Mouse (Mus musculus) common myeloid progenitor, adult 5-6 weeks (primary cell): Measurements from ENCODE around the gene BC005537. TPM values are rescaled to one million over a fixed set of nuclear protein-coding genes. Genes with fewer than 3 reads are reported as not detected.
"Not testable (repeated sequence)": the region's sequence is repeated elsewhere in the genome, so short reads cannot be mapped to it uniquely, and the experiment has no call there.

ENCODE experiments used
- ATAC-seq: replicated peaks from 2 replicates; pipeline ENCODE4 v1.8.0; 2016; ENCODE audit warnings: low read depth, mild to moderate bottlenecking, moderate TSS enrichment, inconsistent platforms; ENCODE audit not compliant: poor library complexity, severe bottlenecking
- total RNA-seq: library from RNA; stranded (forward); fragments of 200-1000, 187-1606 nt; gene quantifications from 2 replicates; pipeline ENCODE4 v1.2.3, GENCODE M21; 2017

The BC005537 gene
- total RNA-seq, 1 experiment from 2014 or later: 86.8 TPM

DNA sequence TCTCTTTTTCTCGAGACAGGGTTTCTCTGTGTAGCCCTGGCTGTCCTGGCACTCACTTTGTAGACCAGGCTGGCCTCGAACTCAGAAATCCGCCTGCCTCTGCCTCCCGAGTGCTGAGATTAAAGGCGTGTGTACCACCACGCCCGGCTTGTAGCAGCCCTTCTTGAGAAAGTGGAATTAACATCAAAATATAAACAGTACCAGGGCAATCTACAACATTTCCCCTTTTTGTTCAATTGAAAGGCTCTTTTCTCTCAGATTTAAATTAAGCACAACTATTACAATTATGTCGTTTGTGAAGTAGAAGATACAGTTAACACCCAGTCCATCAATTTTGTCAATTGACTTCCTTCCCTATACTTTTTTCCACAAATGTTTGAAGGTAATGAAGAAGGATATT, 36.3 kb downstream of the BC005537 start:
- ATAC-seq: not testable (repeated sequence)

DNA sequence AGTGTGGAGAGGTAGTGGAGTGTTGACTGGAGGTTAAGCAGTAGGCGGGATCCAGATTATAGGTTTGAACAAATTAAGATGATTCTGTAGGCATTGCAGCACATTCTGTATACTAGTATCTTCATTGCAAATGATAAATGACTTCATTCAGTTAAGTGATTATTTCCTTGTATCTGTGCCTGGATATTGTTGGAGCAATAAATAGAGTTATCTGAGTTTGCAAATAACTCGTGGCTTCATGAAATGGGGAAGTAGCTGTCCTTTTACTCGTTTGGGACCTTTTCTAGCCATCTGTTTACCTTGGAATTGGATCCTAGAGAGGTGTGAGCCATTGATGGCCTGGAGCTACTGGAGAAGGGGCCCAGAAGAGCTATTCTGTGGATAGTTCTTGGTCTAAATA, 38.4 kb downstream of the BC005537 start:
- no peak for ATAC-seq

DNA sequence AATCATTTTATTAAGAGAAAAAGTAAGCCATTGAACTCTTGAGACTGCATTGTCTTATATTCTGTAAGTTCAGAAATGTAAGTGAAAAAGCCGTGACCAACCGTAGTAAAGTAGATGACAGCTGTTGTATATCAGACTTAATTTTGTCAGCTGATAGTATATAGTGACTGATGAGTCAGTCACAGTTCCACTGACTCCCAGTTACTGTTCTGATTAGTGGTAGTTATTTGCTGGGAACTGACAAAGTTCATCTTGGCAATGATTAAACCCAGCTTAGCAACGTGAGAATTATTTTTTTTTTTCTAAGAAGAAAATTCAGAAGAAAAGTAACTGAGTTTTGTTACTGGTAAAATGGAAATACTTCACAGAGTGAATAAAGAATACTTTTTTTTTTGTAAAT, 40.2 kb downstream of the BC005537 start:
- ATAC-seq: no peak

DNA sequence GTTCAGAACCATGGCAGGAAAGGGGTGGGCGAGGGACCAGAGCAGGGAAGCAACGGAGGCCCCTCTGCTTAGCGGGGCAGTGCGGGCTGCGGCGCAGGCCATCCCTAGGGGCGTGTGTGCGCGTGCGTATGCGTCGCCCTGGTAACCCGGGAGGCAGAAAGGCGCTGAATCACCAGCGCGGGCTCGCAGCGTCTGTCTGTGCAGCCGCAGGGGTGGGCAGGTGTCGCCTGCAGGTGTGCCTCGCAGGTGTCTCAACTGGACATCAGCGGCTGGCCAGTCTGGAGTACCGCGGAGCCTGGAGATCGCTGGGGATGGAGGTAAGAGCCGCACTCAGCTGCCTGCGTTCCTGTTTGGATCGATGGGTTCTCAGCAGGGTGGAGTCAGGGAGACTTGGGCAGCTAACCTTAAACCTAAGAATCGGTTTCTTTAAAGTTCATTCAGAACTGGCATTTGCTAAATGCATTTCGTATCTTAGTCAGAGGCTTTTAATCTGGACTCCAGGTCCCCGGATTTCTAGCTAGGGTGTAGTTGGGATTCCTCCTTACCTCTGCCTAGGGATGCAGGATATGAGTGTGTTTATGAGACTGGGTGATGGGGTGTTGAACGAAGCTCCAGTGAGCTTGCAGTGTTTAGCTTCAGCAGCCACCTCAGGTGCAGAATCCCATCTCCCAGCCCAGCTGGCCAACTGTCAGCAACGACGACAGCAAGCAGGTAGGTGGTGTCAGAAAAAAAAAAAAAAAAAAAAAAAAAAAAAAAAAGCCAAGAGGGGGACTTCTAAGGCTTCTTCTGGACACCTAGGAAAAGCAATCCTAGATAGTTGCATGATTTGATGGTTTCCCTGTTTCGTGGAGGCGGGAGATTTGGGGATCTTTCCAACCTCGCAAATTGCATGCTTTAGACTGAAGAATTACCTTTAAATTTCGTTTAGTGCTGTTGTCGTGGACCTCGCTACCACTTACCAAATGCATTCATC, 43.8 kb downstream of the BC005537 start, which contains the start of gene D130043K22Rik:
Gene D130043K22Rik (plus strand): TSS at position 153 of the 973 bp plus-strand sequence.
- peak; percentile 65 for ATAC-seq

DNA sequence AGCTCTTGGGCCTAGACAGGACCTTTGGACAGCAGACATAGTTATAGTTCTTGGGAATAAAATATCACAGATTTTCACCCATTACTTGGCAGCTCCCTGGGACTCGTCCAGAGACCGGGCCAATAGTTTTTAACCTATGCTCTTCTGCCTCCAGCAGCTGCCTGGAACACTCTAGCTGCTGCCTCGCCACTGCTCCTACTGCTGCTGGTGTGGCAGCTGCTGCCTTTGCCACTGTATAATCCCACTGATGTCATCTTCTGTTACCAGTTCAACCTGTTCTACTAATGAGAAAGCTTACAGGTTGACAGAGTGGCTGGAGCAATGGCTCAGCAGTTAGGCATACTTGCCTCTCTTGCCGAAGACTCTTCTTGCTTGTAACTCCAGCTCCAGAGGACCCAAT, 47.9 kb downstream of the BC005537 start:
- no peak for ATAC-seq

DNA sequence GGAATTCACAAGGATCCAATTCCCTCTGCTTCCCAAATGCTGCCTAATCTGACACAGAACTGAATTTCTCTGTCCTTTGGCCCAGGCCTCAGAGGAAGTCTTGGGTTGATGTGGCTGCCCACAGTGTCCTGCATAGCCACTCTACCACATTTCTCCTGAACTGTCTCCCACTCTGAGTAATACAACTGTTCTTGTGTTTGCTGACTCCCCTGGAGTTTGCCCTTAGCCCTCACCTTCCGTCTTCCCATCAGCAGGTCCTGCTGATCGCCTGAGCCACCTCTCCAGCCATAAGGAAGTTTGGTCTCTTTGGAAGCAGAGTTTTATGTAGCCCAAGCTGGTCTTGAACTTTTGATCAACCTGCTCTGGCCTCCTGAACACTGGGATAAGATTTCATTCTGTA, 50.5 kb downstream of the BC005537 start:
- no peak for ATAC-seq

DNA sequence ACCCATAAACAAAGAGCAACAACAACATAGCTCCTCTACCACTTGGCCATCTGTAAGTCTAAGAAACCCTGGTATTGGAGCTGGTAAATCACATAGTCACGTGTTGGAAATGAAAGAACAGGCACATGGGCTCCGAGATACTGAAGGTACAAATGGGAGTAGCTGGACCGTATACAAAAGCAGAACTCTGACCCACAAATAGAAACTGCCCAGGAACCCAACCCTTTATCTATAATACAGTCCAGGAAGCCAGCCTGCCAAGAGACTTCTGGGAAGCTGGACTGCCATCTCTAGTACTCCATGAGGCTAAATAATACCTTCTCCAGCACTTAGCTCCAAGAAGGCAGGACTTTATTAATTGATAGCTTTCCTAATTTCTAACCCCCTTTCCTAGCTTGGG, 51.1 kb downstream of the BC005537 start:
- ATAC-seq: no peak

DNA sequence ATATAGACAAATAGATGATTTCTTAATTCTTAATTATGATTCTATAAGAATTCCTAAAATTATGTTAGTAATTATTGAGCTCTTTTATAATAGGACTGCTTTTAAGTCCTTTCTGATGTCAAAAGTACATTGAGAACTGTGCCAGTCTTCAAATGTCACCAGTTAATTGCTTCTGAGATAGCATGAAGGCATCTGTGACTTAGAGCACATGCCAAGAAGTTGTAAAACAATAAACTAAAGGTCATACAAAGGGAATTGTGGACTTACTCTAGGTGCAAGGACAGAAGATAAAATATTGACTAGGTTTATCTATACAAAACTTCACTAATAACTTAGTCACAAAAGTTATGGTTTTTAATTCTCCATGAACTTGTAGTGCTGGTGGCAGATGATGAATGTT, 57.7 kb downstream of the BC005537 start:
- ATAC-seq: no peak

DNA sequence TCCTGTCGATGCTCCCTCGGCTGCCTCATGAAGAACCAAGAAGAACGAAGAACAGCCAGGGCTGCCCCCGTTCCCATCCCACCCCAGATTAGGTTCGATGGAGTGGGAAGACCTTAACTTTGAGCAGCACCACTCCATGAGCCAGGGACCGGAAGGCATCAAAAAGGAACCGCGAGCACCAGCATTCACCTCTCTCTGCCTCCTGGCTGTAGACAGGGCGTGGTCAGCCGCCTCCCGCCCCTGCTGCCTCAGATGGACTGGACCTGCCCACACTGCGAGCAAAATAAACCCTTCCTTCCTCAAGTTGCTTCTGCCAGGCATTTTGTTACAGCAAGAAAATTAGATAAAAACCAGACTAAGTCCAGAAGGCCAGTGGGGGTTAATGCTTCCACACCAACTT, 59.6 kb downstream of the BC005537 start:
- ATAC-seq: no peak

DNA sequence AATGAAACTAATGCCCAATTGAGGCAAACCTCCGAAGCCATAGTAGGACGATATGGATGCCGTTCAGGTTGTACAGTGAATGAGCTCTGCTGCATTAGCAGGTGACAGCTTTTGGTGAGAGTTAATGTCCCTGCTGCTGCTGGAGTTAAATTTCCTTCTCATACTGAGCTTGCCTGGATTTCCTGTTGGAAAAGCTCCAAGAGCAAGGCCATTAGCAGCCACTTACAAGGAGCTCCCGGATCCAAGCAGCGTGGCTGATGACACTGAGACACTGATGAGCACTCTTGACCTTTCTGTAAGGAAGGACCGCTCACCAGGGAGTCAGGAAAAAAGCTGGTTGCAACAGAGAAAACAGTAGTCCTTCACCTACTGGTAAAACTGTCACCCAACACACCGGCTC, 60.6 kb downstream of the BC005537 start:
- ATAC-seq: no peak

DNA sequence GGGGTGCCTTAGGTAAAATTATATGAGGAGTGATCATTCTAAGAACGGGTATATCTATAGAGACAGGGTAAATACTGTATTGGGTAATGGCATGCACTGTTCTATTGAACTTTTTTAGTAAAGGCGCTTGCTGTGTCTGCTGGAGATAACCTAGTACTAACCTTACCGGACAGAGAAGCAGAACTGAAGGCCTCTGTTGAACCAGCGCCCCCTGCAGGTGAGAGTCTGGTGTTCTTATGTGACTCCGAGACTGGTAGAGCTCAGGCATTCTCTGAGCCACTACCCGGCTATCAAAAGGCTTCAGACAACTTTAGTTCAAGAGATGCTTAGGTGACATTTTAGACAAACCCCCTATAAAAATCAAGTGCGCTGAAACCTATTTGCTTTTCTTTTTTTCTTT, 61.1 kb downstream of the BC005537 start:
- ATAC-seq: 0 out of 2 replicates have a peak, but pooled peaks have one; percentile 50

Other genes with a start within 250 kb of the BC005537 start
- 57.2 and 64.6 TPM in 2 replicates for gene Ripor2, start 219.5 kb upstream of the BC005537 start, total RNA-seq
- not detected in 2 replicates for gene Armh2, start 60.4 kb upstream of the BC005537 start, total RNA-seq
- gene Gmnn, start 39.7 kb upstream of the BC005537 start, total RNA-seq: 183 and 210 TPM in 2 replicates
- 40.9 and 43.1 TPM in 2 replicates for gene Acot13, start 29.9 kb downstream of the BC005537 start, total RNA-seq
- 70.6 and 71.9 TPM in 2 replicates for gene Tdp2, start 30.0 kb downstream of the BC005537 start, total RNA-seq
- not detected in 2 replicates for gene D130043K22Rik, start 43.5 kb downstream of the BC005537 start, total RNA-seq
- 0.58 and 1.3 TPM in 2 replicates for gene Aldh5a1, start 136.0 kb downstream of the BC005537 start, total RNA-seq
- 0.46 and 0.49 TPM in 2 replicates for gene Gpld1, start 141.5 kb downstream of the BC005537 start, total RNA-seq
- 10.9 and 29.4 TPM in 2 replicates for gene Mrs2, start 218.7 kb downstream of the BC005537 start, total RNA-seq